Mouse (Mus musculus) 416B (cell line): ENCODE data around the gene Hoxb7.

Experiments
- DNase-seq: peaks from one replicate; pipeline ENCODE4 v3.0.0; 2011; ENCODE audit warnings: low read depth

The Hoxb7 gene

GRCm38 (mm10) chr11:96300354-96301063 is 14.1 kb downstream of the Hoxb7 start:
- no peak for DNase-seq

- no peak for DNase-seq
These were observed 14.6 kb downstream of the Hoxb7 start for GRCm38 (mm10) chr11:96301064-96301431.

- DNase-seq, result no peak
These were observed 15.4 kb downstream of the Hoxb7 start for GRCm38 (mm10) chr11:96301837-96302236.

- no peak for DNase-seq
These were observed 16.1 kb downstream of the Hoxb7 start for GRCm38 (mm10) chr11:96302381-96303150.

GRCm38 (mm10) chr11:96303151-96304099 is 17.0 kb downstream of the Hoxb7 start, which contains the start of gene Hoxb5:
Gene Hoxb5 (plus strand): TSS chr11:96303336.
- DNase-seq, result peak; percentile 61

- DNase-seq, result no peak
These were observed 18.2 kb downstream of the Hoxb7 start for GRCm38 (mm10) chr11:96304381-96305195.

- DNase-seq, result no peak
These were observed 19.2 kb downstream of the Hoxb7 start for GRCm38 (mm10) chr11:96305505-96306182.

GRCm38 (mm10) chr11:96306183-96306907 is 19.9 kb downstream of the Hoxb7 start:
- no peak for DNase-seq

GRCm38 (mm10) chr11:96306908-96307269 is 20.5 kb downstream of the Hoxb7 start:
- no peak for DNase-seq

GRCm38 (mm10) chr11:96308763-96309162 is 22.3 kb downstream of the Hoxb7 start:
- no peak for DNase-seq

GRCm38 (mm10) chr11:96309288-96309687 is 22.9 kb downstream of the Hoxb7 start:
- DNase-seq, result peak; percentile 18

- DNase-seq, result no peak
These were observed 23.9 kb downstream of the Hoxb7 start for GRCm38 (mm10) chr11:96310183-96310938.

GRCm38 (mm10) chr11:96311097-96311496 is 24.7 kb downstream of the Hoxb7 start:
- DNase-seq, result peak; percentile 74

GRCm38 (mm10) chr11:96311520-96312417 is 25.3 kb downstream of the Hoxb7 start:
- peak; percentile 88 for DNase-seq

GRCm38 (mm10) chr11:96313134-96313533 is 26.7 kb downstream of the Hoxb7 start:
- DNase-seq, result no peak

GRCm38 (mm10) chr11:96313806-96314428 is 27.5 kb downstream of the Hoxb7 start:
- DNase-seq, result peak; percentile 26

- DNase-seq, result peak; percentile 80
These were observed 28.4 kb downstream of the Hoxb7 start for GRCm38 (mm10) chr11:96314671-96315343.
